Mouse (Mus musculus) stomach, embryonic 14.5 days (tissue): ENCODE data around the gene Wdr38. TPM values are rescaled to one million over a fixed set of nuclear protein-coding genes. Genes with fewer than 3 reads are reported as not detected.

Source experiments
- ATAC-seq: fragments of 200-750 bp; cut with Nextera tagmentation; 2 replicates; pipeline ENCODE4 v1.8.0; 2017; ENCODE audit warnings: low read depth, moderate TSS enrichment; ENCODE audit not compliant: insufficient number of reproducible peaks, insufficient read depth, low FRiP score
- H3K27ac ChIP-seq: fragments of 300-500 bp; sonication (generic); 2 replicates; pipeline ENCODE4 v1.5.1; 2014; ENCODE audit warnings: mild to moderate bottlenecking, low read length, moderate library complexity, mixed read lengths
- H3K27me3 ChIP-seq: fragments of 300-500 bp; sonication (generic); 2 replicates; pipeline ENCODE4 v1.6.1; 2014; ENCODE audit warnings: low read length, control low read depth, mixed read lengths; ENCODE audit not compliant: control insufficient read depth, insufficient read depth
- H3K36me3 ChIP-seq: fragments of 300-500 bp; sonication (generic); 2 replicates; pipeline ENCODE4 v1.6.1; 2014; ENCODE audit warnings: mild to moderate bottlenecking, control low read depth, low read length, moderate library complexity, mixed read lengths; ENCODE audit not compliant: control insufficient read depth, insufficient read depth
- H3K4me1 ChIP-seq: fragments of 300-500 bp; sonication (generic); 2 replicates; pipeline ENCODE4 v1.6.1; 2014; ENCODE audit warnings: low read length, control low read depth, mixed read lengths; ENCODE audit not compliant: control insufficient read depth, insufficient read depth
- H3K4me2 ChIP-seq: fragments of 300-500 bp; sonication (generic); replicated peaks from 2 replicates; pipeline ENCODE4 v1.6.1; 2014; ENCODE audit warnings: low read depth, low read length, control low read depth
- H3K4me3 ChIP-seq: fragments of 300-500 bp; sonication (generic); 2 replicates; pipeline ENCODE4 v1.5.1; 2014; ENCODE audit warnings: low read depth, low read length, control low read depth
- H3K9ac ChIP-seq: fragments of 300-500 bp; sonication (generic); replicated peaks from 2 replicates; pipeline ENCODE4 v1.6.1; 2014; ENCODE audit warnings: low read depth, mild to moderate bottlenecking, control low read depth, low read length, moderate library complexity, mixed read lengths
- H3K9me3 ChIP-seq: fragments of 300-500 bp; sonication (generic); 2 replicates; pipeline ENCODE4 v1.6.1; 2016; ENCODE audit warnings: low read depth, low read length, control low read depth; ENCODE audit not compliant: control insufficient read depth
- WGBS: fragments of 180-500 bp; shearing (Covaris S2); extraction: QIAGEN DNeasy Blood & Tissue Kit; methylation state at CpG from one replicate; pipeline ENCODE4 v1.1.7; 2014; 5-methylcytosine and 5-hydroxymethylcytosine counted together
- polyA plus RNA-seq: library from polyadenylated mRNA; unstranded; fragments of >200 nt; fragmentation: Nextera tagmentation; extraction: Ambion mirVana; gene quantifications from 2 replicates; pipeline ENCODE4 v1.2.1, GENCODE M21; 2014

Wdr38 gene
- 1.1 and 1.8 TPM in 2 replicates for polyA plus RNA-seq

GRCm38 (mm10) chr2:38997386-38998374 is at the start of gene Wdr38:
Gene Wdr38 (plus strand): TSS chr2:38997476.
- Histone ChIP-seq H3K27ac (peak within 1 kb of the TSS; percentile 11; the same call in 1 of the 2 replicates), H3K36me3 (peaks cover 30% of the 10 kb centered on the region), H3K9ac (peak within 1 kb of the TSS; percentile 43), H3K9me3 (no peaks in the 10 kb centered on the region), H3K4me3 (peak within 1 kb of the TSS; percentile 30), H3K4me1 (no peaks in the 10 kb centered on the region), H3K27me3 (no peaks in the 10 kb centered on the region), H3K4me2 (peak within 1 kb of the TSS; percentile 47)
- peak; percentile 92 for ATAC-seq
- 14% methylated on average over 33 of the region's 33 CpGs for WGBS

DNA sequence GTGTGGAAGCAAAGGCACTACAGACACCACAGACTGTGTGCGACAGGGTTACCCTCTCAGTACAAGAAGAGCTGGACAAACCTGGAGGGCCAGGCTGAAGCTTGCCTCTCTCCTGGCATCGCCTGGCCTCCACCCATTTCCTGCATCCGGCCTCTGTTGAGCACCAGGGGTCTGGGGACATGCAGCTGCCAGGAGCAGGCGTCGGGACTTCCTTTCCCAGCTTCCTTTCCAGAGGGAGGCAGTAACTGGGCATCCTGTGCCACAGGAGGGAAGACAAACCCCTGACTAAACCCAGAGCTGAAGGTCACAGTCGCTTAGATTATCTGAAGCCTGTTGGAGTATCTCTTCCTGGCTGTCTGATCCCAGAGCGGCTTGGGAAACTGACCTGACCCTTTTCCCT is 49.7 kb upstream of the Wdr38 start:
- Histone ChIP-seq H3K4me2 (no peak overlapping the region), H3K36me3 (no peaks in the 10 kb centered on the region), H3K27me3 (no peaks in the 10 kb centered on the region), H3K9ac (no peak overlapping the region), H3K9me3 (no peaks in the 10 kb centered on the region), H3K27ac (no peak overlapping the region), H3K4me3 (no peak overlapping the region), H3K4me1 (no peaks in the 10 kb centered on the region)
- ATAC-seq: no peak
- WGBS: 66% methylated on average over 7 of the region's 7 CpGs

DNA sequence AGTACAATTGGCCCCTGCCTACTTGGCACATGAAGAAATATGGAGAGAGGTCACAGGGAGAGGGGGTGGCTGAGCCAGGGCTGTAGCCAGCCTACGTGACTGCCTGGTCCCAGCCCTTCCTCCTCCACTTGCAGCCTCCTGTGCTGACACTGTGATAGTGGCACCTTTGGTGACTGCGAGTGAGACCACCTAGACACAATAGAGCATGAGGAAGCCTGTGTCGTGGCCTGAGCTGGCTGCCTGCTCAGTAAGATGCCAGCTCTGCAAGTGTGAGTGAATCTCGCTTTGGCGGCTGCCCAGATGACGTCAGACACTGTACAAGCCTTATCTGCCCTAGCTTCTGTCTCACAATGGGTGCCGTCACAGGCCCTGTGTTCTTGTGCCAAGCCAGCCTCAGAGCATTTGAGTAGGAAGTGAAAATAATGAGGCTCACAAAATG is 47.0 kb upstream of the Wdr38 start:
- no peaks in the 10 kb centered on the region for H3K9me3 ChIP-seq
- no peaks in the 10 kb centered on the region for H3K4me1 ChIP-seq
- no peak overlapping the region for H3K27ac ChIP-seq
- H3K36me3 ChIP-seq: no peaks in the 10 kb centered on the region
- H3K4me3 ChIP-seq: no peak overlapping the region
- WGBS: 75% methylated on average over 7 of the region's 7 CpGs
- ATAC-seq: peak; percentile 64
- no peak overlapping the region for H3K4me2 ChIP-seq
- H3K27me3 ChIP-seq: no peaks in the 10 kb centered on the region
- H3K9ac ChIP-seq: no peak overlapping the region

DNA sequence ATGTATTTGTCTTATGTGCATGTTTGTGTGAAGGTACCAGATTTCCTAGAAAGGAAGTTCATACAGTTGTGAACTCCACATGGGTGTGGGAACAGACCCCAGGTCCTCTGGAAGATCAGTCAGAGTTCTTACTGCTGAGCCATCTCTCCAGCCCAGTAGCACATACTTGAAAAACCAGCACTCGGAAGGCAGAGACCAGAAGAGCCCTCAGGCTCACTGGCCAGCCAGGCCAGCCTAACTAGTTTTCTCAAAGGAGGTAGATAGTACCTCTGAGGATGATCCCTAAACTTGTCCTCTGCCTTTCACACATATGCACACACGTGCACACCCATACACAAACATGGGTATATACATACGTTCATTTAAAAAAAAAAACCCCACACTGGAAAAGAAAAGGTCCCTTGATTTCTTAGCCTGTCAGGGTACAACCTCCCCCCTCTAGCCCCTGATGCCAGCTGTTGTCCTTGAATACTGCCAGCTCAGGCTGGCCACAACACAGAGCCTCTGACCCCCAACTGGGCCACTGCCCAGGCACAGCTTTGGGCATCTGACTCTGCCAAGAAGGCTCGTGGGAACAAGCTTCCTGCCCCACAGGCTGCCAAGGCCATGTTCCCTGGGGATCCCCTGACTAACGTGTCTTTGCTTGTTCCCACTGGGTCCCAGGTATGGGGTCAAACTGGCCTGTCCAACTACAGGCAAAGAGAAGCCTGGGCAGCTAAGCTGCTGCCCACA is 44.0 kb upstream of the Wdr38 start:
- Histone ChIP-seq H3K36me3 (no peaks in the 10 kb centered on the region), H3K27ac (no peak overlapping the region), H3K4me2 (no peak overlapping the region), H3K9me3 (no peaks in the 10 kb centered on the region), H3K4me1 (no peaks in the 10 kb centered on the region), H3K9ac (no peak overlapping the region), H3K27me3 (no peaks in the 10 kb centered on the region), H3K4me3 (no peak overlapping the region)
- ATAC-seq: no peak
- 79% methylated on average over 5 of the region's 5 CpGs for WGBS

DNA sequence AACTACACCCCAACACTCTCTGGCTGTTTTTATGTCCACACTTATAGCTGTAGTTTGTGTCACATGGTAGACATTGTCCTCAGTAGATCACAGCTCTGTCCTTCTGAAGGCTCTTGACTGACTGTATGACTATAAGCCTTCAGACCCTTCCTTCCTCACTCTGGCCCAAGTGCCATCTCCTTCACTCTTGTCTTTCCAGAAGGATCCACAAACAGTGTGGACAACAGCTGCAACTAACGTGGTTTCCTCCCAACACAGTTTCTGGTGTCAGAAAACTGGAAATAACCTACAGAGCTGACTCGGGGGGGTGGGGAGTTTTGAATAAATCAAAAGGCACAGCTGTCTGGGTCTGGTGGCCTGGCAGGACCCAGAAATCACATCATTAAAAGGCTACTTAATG is 41.2 kb upstream of the Wdr38 start:
- 66% methylated on average over 2 of the region's 2 CpGs for WGBS
- H3K27me3 ChIP-seq: no peaks in the 10 kb centered on the region
- H3K4me2 ChIP-seq: no peak overlapping the region
- no peak overlapping the region for H3K27ac ChIP-seq
- H3K4me3 ChIP-seq: no peak overlapping the region
- no peaks in the 10 kb centered on the region for H3K36me3 ChIP-seq
- H3K9me3 ChIP-seq: no peaks in the 10 kb centered on the region
- no peaks in the 10 kb centered on the region for H3K4me1 ChIP-seq
- ATAC-seq: no peak
- no peak overlapping the region for H3K9ac ChIP-seq

GRCm38 (mm10) chr2:38957671-38958223 is 39.5 kb upstream of the Wdr38 start:
- Histone ChIP-seq H3K4me3 (no peak overlapping the region), H3K4me1 (no peaks in the 10 kb centered on the region), H3K9me3 (no peaks in the 10 kb centered on the region), H3K27ac (no peak overlapping the region), H3K4me2 (no peak overlapping the region), H3K27me3 (no peaks in the 10 kb centered on the region), H3K36me3 (no peaks in the 10 kb centered on the region), H3K9ac (no peak overlapping the region)
- no peak for ATAC-seq
- 78% methylated on average over 5 of the region's 5 CpGs for WGBS

DNA sequence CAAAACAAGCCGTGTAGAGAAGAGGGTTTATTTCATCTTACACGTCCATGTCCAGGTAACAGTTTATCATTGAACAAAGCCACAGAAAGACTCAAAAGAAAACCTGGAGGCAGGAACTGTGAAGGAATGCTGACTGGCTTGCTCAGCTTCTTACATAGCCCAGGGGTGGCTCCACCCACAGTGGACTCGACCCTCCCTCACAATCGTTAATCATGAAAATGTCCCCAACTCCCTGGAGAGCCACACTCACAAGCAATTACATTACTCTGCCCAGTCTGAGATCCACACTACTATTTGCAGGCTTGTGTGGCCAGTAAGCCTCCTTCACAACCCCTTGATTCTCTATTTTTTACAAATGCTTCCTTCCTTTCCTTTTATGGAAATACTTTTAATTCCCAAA is 33.1 kb upstream of the Wdr38 start:
- Histone ChIP-seq H3K27me3 (no peaks in the 10 kb centered on the region), H3K9me3 (no peaks in the 10 kb centered on the region), H3K4me1 (0 out of 2 replicates have a peak, but pooled peaks cover 4% of the 10 kb centered on the region), H3K9ac (no peak overlapping the region), H3K27ac (no peak overlapping the region), H3K4me2 (no peak overlapping the region), H3K36me3 (no peaks in the 10 kb centered on the region), H3K4me3 (no peak overlapping the region)
- ATAC-seq: no peak
- WGBS: 6% methylated on average over 4 of the region's 4 CpGs

GRCm38 (mm10) chr2:38969650-38970049 is 27.6 kb upstream of the Wdr38 start:
- H3K9me3 ChIP-seq: no peaks in the 10 kb centered on the region
- WGBS: 74% methylated on average over 2 of the region's 2 CpGs

More at GRCm38 (mm10) chr2:38969650-38970049, 27.6 kb upstream of the Wdr38 start:
- no peaks in the 10 kb centered on the region for H3K36me3 ChIP-seq
- H3K27me3 ChIP-seq: no peaks in the 10 kb centered on the region
- no peaks in the 10 kb centered on the region for H3K4me1 ChIP-seq
- H3K4me3 ChIP-seq: no peak overlapping the region
- H3K27ac ChIP-seq: no peak overlapping the region
- H3K9ac ChIP-seq: no peak overlapping the region
- no peak for ATAC-seq
- no peak overlapping the region for H3K4me2 ChIP-seq
